Mouse (Mus musculus): Measurements from ENCODE around the gene Pagr1a. TPM values are rescaled to one million over a fixed set of nuclear protein-coding genes. Genes with fewer than 3 reads are reported as not detected.

Pagr1a gene
- total RNA-seq, 2 experiments from 2014 or later, result 15.1 to 27.1 TPM

DNA sequence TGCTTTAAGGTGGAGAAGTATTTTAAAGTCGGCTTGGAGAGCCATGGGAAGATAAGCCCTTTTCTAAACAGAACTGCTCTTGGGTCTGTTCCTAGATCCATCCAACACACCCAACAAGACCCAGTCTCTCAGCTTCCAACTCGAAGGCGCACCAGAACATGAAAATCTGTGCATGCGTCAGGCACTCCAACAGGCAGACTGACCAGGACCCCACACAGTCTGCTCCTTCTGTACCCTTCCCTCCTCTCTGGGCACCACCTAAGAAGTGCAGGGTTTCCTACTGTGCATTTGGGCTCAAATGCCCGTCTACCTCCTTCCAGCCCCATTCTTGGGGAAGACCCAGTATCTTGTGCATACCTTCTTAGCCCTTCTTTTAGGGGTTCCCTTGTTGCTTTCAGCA, 3.3 kb upstream of the Pagr1a start:
- no peak for TF ChIP-seq CTCF (IDR thresholded peaks at IDR 0.05)
- DNase-seq (ENCODE audit: extremely low spot score in 1 of 2, low spot score in 2 of 2), result peak in 1 of 2 experiments; percentile 32
- Histone ChIP-seq H3K27ac (peak overlapping the region; percentile 95), H3K4me3 (peak overlapping the region; percentile 69)
- intact Hi-C loops (cut with DNase I), result loop anchor here (5.0 kb wide), 1 partner anchor 198 kb away; no protein-coding TSS in a partner anchor

DNA sequence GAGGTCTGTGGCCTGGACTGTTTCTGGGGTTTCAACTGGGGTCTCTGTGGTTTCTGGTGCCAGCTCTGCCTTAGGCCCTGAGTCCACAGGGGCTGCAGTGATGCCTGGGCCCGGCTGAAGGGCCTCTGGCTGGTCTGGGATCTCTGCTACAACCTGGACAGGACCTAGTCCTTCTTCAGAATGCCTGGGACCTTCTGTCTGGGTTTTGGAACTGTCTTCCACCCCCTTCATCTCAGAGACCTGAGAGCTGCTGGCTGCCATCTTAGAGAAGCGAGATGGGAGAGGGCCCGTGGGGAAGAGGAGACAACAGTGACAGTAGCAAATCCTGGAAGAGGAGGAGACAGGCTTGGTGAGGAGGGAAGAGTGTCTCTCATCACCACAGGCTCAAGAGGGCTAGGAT, 2.9 kb upstream of the Pagr1a start:
- no peak for TF ChIP-seq CTCF (IDR thresholded peaks at IDR 0.05)
- intact Hi-C loops (cut with DNase I), result loop anchor here (5.0 kb wide), 1 partner anchor 198 kb away; no protein-coding TSS in a partner anchor
- DNase-seq (ENCODE audit: extremely low spot score in 1 of 2, low spot score in 2 of 2), result peak; percentile 23 to 33
- Histone ChIP-seq H3K27ac (peak overlapping the region; percentile 95), H3K4me3 (peak overlapping the region; percentile 69)

DNA sequence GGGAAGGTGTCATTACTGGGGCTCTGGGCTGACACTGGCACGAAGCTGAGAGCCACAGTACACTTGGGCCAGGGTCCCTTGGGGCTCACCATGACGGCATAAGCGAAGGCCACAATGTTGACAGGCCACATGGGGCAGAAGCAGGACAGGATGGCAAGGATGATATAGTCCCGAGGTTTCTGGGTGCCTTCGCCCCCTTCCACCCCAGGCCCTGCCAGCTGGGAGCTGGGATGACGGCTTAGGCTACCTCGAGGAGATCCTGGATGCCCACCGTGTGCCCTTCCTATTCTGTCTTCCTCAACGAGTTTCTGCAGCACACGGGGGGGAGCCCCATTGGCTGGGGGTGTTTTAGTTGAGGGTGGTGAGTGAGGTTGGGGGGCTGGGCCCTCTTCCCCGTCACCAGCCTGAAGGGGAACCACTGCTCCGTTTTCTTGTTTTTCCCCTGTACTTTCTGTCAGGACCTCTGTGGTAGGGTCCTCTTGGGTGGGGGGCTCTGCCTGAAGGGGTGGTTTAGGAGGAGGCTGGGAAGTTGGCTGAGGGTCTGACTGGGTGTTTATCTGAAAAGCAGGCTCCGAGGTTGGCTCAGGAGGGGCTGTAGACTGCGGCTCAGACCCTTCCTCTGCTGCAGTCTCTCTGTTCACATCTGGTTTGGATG, 2.3 kb upstream of the Pagr1a start:
- intact Hi-C loops (cut with DNase I), result no loop called here
- Histone ChIP-seq H3K27ac (peak overlapping the region; percentile 95), H3K4me3 (peak overlapping the region; percentile 69)
- TF ChIP-seq CTCF (IDR thresholded peaks at IDR 0.05), result no peak
- DNase-seq (ENCODE audit: extremely low spot score in 1 of 2, low spot score in 2 of 2), result no peak

DNA sequence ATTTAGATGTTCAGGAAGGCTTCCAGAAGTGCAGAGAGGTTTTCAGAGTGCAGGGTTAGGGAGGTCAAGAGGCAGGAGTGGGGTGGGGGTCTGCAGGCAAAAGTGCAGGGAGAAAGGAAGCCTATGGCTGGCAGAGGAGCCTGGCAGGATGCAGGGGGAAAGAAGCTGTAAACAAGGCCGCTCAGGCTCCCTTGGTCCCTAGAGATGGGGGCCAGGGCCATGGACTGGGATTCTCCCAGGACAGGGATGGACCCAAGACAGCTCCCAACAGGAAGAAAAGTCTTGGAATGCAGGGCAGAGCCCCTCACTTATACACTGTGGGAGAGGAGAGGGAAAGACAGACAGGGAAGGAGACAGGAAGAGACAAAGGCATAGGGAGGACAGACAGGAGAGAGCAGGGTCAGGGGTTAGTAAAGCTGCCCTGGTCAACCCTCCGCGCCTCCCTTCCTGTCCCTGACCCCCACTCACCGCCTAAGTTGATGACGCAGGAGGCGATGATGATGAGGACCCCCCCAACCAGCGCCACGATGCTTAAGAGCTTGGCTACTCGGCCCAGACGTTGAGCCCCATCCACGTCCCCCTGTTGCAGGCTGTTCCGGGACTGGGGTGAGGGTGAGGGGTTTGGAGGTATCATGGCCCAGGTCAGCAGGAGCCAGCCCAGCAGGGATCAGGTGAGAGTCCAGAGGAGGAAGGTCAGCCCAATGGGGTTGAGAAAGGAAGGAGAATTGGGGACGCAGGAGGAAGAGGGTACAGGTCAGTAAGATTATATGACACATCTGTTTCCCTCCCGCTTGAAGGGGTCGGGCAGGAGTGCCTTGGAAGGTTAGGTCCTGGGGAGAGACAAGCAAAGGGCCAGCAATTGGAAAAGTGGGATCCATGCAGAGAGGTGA, 1.5 kb upstream of the Pagr1a start:
- intact Hi-C loops (cut with DNase I), result no loop called here
- Histone ChIP-seq H3K27ac (peak overlapping the region; percentile 95), H3K4me3 (peak overlapping the region; percentile 69)
- no peak for DNase-seq (ENCODE audit: extremely low spot score in 1 of 2, low spot score in 2 of 2)
- no peak for TF ChIP-seq CTCF (IDR thresholded peaks at IDR 0.05)

DNA sequence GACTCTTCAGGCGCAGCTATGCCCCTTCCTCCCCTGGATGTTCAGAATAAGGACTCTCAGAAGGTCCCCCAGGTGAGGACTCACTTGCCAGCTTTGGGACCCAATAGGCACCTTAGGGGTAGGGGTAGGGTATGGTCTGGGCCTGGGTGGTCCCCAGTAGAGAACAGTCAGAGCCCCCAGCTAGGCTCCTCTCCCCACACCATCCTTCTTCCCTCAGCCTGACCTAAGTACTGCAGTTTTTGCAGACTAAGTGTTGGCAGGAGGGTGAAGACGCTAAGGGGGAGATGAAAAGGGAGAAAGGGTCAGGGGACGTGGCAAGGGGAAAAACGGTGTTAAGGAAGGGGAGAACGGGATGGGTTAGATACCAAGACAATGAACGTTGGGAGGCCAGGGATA, 796 bp upstream of the Pagr1a start:
- no peak for TF ChIP-seq CTCF (IDR thresholded peaks at IDR 0.05)
- Histone ChIP-seq H3K27ac (peak overlapping the region; percentile 95), H3K4me3 (peak overlapping the region; percentile 69)
- DNase-seq (ENCODE audit: extremely low spot score in 1 of 2, low spot score in 2 of 2), result no peak
- intact Hi-C loops (cut with DNase I), result loop anchor here (1.0 to 2.0 kb wide), 2 partner anchors 41 to 86 kb away; partner anchors contain the start of gene Cdiptos

DNA sequence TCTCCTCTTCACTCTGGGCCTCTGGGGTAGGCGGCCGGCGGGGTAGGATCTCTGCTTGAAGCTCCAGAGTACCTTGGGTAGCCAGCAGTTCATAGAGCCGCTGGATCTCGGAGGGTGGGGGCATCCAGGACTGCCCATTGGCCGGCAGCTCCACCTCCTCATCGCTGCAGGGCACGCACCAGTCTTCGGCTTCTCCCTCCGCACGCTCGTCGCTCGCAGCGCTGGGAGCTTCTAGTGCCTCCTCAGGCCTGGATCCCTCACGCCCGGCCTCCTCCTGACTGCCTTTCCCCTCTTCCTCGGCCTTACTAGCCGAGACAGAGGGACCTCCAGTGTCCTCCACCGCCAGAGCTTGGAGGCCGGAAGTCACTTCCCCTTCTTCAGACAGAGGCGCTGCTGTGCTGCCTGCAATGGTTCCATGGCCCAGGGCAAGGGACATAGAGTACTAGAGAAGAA, 640 bp downstream of the Pagr1a start:
- Histone ChIP-seq H3K4me3 (peak overlapping the region; percentile 69), H3K27ac (peak overlapping the region; percentile 95)
- intact Hi-C loops (cut with DNase I), result loop anchor here (2.0 kb wide), 1 partner anchor 40 kb away; the partner anchor contains the start of gene Cdiptos
- no peak for TF ChIP-seq CTCF (IDR thresholded peaks at IDR 0.05)
- peak; percentile 61 to 66 for DNase-seq (ENCODE audit: extremely low spot score in 1 of 2, low spot score in 2 of 2)

DNA sequence TGATC, 869 bp downstream of the Pagr1a start, which contains the start of gene Pagr1b:
Gene Pagr1b, minus strand, starts transcription at position 4 of the 5 bp plus-strand sequence.
- Histone ChIP-seq H3K4me3 (peak within 1 kb of the TSS; percentile 69), H3K27ac (peak within 1 kb of the TSS; percentile 95)
- DNase-seq (ENCODE audit: extremely low spot score in 1 of 2, low spot score in 2 of 2), result no peak
- intact Hi-C loops (cut with DNase I), result loop anchor here (2.0 kb wide), 1 partner anchor 39 kb away; the partner anchor contains the start of gene Cdiptos
- no peak for TF ChIP-seq CTCF (IDR thresholded peaks at IDR 0.05)

DNA sequence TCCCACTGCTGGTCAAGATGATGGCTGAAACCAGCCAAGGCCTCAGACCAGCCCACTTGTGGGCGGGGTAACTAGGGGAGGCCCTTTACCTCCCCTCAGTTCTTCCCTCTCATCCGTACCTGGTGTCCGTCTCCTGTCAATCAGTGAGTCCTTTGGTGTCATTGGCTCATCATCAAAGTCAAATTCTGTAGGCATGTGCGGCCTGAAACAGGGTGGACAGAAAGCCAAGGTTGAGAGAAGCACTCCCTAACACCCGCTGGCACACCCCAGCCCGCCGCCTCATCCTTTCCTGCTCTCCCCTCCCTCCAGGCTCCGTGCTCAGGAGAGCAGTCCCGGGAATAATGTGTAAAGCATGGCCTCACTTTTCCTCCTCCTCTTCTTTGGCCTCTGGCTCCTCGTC, 1.1 kb downstream of the Pagr1a start:
- intact Hi-C loops (cut with DNase I), result loop anchor here (2.0 kb wide), 1 partner anchor 39 kb away; the partner anchor contains the start of gene Cdiptos
- DNase-seq (ENCODE audit: extremely low spot score in 1 of 2, low spot score in 2 of 2), result no peak
- H3K27ac ChIP-seq, result peak overlapping the region; percentile 95
- TF ChIP-seq CTCF (IDR thresholded peaks at IDR 0.05), result no peak
- H3K4me3 ChIP-seq, result peak overlapping the region; percentile 69

DNA sequence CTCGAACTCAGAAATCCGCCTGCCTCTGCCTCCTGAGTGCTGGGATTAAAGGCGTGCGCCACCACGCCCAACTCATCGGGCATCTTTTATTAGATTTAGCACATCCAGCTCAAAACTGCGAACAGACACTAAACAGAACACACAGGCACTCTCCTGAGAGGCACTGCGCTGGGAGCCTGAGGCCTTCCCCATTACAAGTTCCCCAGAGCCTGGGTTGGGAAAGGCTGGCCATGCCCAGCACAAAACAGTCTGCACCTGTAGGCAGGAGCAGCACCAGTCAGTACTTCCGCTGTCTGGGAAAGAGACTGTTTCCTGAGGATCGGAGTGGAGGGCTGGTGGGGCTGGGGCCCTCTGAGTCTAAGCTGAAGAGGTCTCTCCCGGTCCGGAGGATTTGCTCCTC, 2.2 kb downstream of the Pagr1a start:
- intact Hi-C loops (cut with DNase I), result no loop called here
- DNase-seq (ENCODE audit: extremely low spot score in 1 of 2, low spot score in 2 of 2), result no peak
- no peak for TF ChIP-seq CTCF (IDR thresholded peaks at IDR 0.05)
- no peak overlapping the region; the same call in 1 of the 2 replicates for H3K27ac ChIP-seq
- H3K4me3 ChIP-seq, result no peak overlapping the region

DNA sequence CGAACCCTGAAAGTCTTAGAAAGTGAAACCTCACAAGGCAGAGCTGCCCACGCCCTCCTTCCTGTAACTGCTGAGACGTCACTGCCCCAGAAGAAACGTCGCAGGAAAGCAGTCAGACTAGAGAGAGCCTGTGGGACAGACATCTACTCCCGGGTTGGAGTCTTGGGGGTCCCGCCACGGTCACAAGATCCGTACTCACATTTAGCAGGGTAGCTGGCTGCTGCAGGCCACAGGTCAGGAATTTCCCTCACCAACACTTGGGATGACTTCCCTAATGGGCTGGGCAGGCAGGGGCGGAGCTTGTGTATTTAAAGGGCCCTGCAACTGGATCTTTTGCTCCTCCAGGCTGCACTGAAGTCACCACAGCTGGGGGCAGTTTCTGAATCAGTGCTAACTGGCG, 2.8 kb downstream of the Pagr1a start, which contains the start of gene Mvp:
Gene Mvp, minus strand, starts transcription at position 302 of the 400 bp plus-strand sequence.
- Histone ChIP-seq H3K4me3 (peak within 1 kb of the TSS; percentile 51), H3K27ac (peak within 1 kb of the TSS; percentile 79)
- TF ChIP-seq CTCF (IDR thresholded peaks at IDR 0.05), result no peak
- intact Hi-C loops (cut with DNase I), result no loop called here
- DNase-seq (ENCODE audit: extremely low spot score in 1 of 2, low spot score in 2 of 2), result no peak

DNA sequence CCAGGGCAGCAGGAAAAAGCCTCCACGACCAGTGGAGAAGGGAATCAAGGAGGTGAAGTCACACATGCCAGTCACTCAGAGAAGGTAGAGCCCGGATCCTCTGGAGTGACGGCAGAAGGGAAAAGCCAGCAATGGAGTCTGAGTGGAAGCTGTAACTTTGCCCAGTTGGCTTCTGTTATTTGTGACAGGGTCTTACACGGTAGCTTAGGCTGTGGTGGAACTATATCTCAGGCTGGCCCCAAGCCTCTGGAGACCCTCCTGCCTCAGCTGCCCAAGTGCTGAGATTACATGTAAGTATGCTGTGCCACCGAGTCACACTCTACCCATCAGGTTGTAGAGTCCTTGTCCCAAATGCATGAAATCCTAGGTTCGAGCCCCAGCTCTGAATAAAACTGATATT, 3.8 kb downstream of the Pagr1a start:
- no peak overlapping the region for H3K27ac ChIP-seq
- TF ChIP-seq CTCF (IDR thresholded peaks at IDR 0.05), result no peak
- H3K4me3 ChIP-seq, result no peak overlapping the region
- intact Hi-C loops (cut with DNase I), result no loop called here
- no peak for DNase-seq (ENCODE audit: extremely low spot score in 1 of 2, low spot score in 2 of 2)

DNA sequence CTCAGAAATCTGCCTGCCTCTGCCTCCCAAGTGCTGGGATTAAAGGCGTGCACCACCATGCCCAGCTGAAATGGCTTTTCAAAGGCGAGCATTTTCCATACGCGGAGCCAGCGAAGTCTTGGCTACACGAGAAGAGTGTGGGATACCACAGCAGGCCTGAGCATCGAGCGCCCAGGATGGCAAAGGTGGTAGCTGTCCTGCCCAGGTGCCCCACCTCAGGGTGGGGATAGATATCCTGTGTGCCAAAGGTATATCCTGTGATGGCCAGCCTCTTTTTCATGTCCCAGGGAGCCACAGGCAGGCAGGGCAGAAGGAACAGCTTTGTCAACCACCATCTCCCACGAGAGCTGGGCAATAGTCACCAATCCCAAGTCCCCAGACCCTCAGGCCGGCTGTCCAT, 4.3 kb downstream of the Pagr1a start:
- no peak for TF ChIP-seq CTCF (IDR thresholded peaks at IDR 0.05)
- intact Hi-C loops (cut with DNase I), result no loop called here
- no peak overlapping the region for H3K27ac ChIP-seq
- DNase-seq (ENCODE audit: extremely low spot score in 1 of 2, low spot score in 2 of 2), result no peak
- no peak overlapping the region for H3K4me3 ChIP-seq

Data from left cerebral cortex, adult 2 months (tissue).